Mouse (Mus musculus) intestine, postnatal 0 days (tissue): ENCODE measurements around the gene Slc38a4. TPM values are rescaled to one million over a fixed set of nuclear protein-coding genes. Genes with fewer than 3 reads are reported as not detected.

Experiments used
- ATAC-seq: fragments of 200-750 bp; cut with Nextera tagmentation; 2 replicates; pipeline ENCODE4 v1.8.0; 2017; ENCODE audit warnings: mild to moderate bottlenecking, moderate TSS enrichment, moderate library complexity
- H3K27ac ChIP-seq: fragments of 300-500 bp; sonication (generic); 2 replicates; pipeline ENCODE4 v1.5.1; 2014; ENCODE audit warnings: mild to moderate bottlenecking, low read depth, low read length, moderate library complexity
- H3K27me3 ChIP-seq: fragments of 300-500 bp; sonication (generic); replicated peaks from 2 replicates; pipeline ENCODE4 v1.6.1; 2014; ENCODE audit warnings: low read length, mixed read lengths; ENCODE audit not compliant: control insufficient read depth, insufficient read depth
- H3K36me3 ChIP-seq: fragments of 300-500 bp; sonication (generic); 2 replicates; pipeline ENCODE4 v1.6.1; 2014; ENCODE audit warnings: mild to moderate bottlenecking, moderate library complexity; ENCODE audit not compliant: control insufficient read depth, insufficient read depth
- H3K4me1 ChIP-seq: fragments of 300-500 bp; sonication (generic); replicated peaks from 2 replicates; pipeline ENCODE4 v1.6.1; 2014; ENCODE audit warnings: antibody characterized with exemption, low read length, mixed read lengths; ENCODE audit not compliant: control insufficient read depth, insufficient read depth
- H3K4me2 ChIP-seq: fragments of 300-500 bp; sonication (generic); replicated peaks from 2 replicates; pipeline ENCODE4 v1.6.1; 2014; ENCODE audit warnings: low read depth, mild to moderate bottlenecking, moderate library complexity
- H3K4me3 ChIP-seq: fragments of 300-500 bp; sonication (generic); 2 replicates; pipeline ENCODE4 v1.5.1; 2014; ENCODE audit warnings: low read depth, low read length
- H3K9ac ChIP-seq: fragments of 300-500 bp; sonication (generic); 2 replicates; pipeline ENCODE4 v1.6.1; 2014; ENCODE audit warnings: mild to moderate bottlenecking, low read depth, low read length
- H3K9me3 ChIP-seq: fragments of 300-500 bp; sonication (generic); 2 replicates; pipeline ENCODE4 v1.6.1; 2016; ENCODE audit warnings: mixed run types; ENCODE audit not compliant: control insufficient read depth
- CTCF ChIP-seq: sonication (generic); IDR thresholded peaks from 2 replicates; pipeline ENCODE4 v1.5.1; 2016; ENCODE audit warnings: low read depth, mild to moderate bottlenecking, control low read depth, antibody characterized with exemption, moderate library complexity
- WGBS: fragments of 180-500 bp; shearing (Covaris S2); extraction: QIAGEN DNeasy Blood & Tissue Kit; methylation state at CpG from one replicate; pipeline ENCODE4 v1.1.7; 2014; 5-methylcytosine and 5-hydroxymethylcytosine counted together
- polyA plus RNA-seq: library from polyadenylated mRNA; unstranded; fragments of >200 nt; fragmentation: Nextera tagmentation; extraction: Ambion mirVana; gene quantifications from 2 replicates; pipeline ENCODE4 v1.2.1, GENCODE M21; 2015

Slc38a4 gene
- polyA plus RNA-seq, 1 experiment from 2014 or later, result 11.4 TPM

GRCm38 (mm10) chr15:96963318-96963717, 92.4 kb downstream of the Slc38a4 start:
- 87% methylated on average over 8 of the region's 8 CpGs for WGBS
- H3K27me3 ChIP-seq, result no peaks in the 10 kb centered on the region
- H3K4me3 ChIP-seq, result no peak overlapping the region
- H3K4me2 ChIP-seq, result no peak overlapping the region
- H3K36me3 ChIP-seq, result no peaks in the 10 kb centered on the region
- no peak overlapping the region for H3K9ac ChIP-seq
- no peak for ATAC-seq
- H3K27ac ChIP-seq, result no peak overlapping the region
- no peaks in the 10 kb centered on the region for H3K4me1 ChIP-seq
- TF ChIP-seq CTCF, result no peak
- H3K9me3 ChIP-seq, result no peaks in the 10 kb centered on the region

- Histone ChIP-seq H3K36me3 (no peaks in the 10 kb centered on the region), H3K4me2 (no peak overlapping the region), H3K9ac (no peak overlapping the region), H3K27me3 (no peaks in the 10 kb centered on the region), H3K4me1 (no peaks in the 10 kb centered on the region), H3K27ac (no peak overlapping the region), H3K4me3 (no peak overlapping the region), H3K9me3 (no peaks in the 10 kb centered on the region)
- WGBS, result 88% methylated on average over 11 of the region's 11 CpGs
- no peak for TF ChIP-seq CTCF
- no peak for ATAC-seq
Measured at GRCm38 (mm10) chr15:96960343-96960742, 95.4 kb downstream of the Slc38a4 start.

- Histone ChIP-seq H3K36me3 (no peaks in the 10 kb centered on the region), H3K27ac (no peak overlapping the region), H3K9ac (no peak overlapping the region), H3K9me3 (no peaks in the 10 kb centered on the region), H3K4me1 (no peaks in the 10 kb centered on the region), H3K4me2 (no peak overlapping the region), H3K4me3 (no peak overlapping the region), H3K27me3 (no peaks in the 10 kb centered on the region)
- ATAC-seq, result no peak
- no peak for TF ChIP-seq CTCF
- 81% methylated on average over 2 of the region's 2 CpGs for WGBS
Measured at GRCm38 (mm10) chr15:96959247-96959646, 96.5 kb downstream of the Slc38a4 start.

GRCm38 (mm10) chr15:96956699-96957098, 99.1 kb downstream of the Slc38a4 start:
- Histone ChIP-seq H3K9me3 (no peaks in the 10 kb centered on the region), H3K27me3 (no peaks in the 10 kb centered on the region), H3K9ac (no peak overlapping the region), H3K36me3 (no peaks in the 10 kb centered on the region), H3K4me1 (no peaks in the 10 kb centered on the region), H3K4me2 (no peak overlapping the region), H3K27ac (no peak overlapping the region), H3K4me3 (no peak overlapping the region)
- ATAC-seq, result peak; percentile 54; the same call in 1 of the 2 replicates
- WGBS, result 57% methylated on average over 3 of the region's 3 CpGs
- no peak for TF ChIP-seq CTCF

GRCm38 (mm10) chr15:96954389-96954788, 101.4 kb downstream of the Slc38a4 start:
- no peak overlapping the region for H3K4me3 ChIP-seq
- no peaks in the 10 kb centered on the region for H3K4me1 ChIP-seq
- 72% methylated on average over 6 of the region's 6 CpGs for WGBS
- H3K27me3 ChIP-seq, result no peaks in the 10 kb centered on the region
- no peak overlapping the region for H3K27ac ChIP-seq
- H3K4me2 ChIP-seq, result peak overlapping the region; percentile 68; the same call in 1 of the 2 replicates
- no peak for ATAC-seq
- no peaks in the 10 kb centered on the region for H3K9me3 ChIP-seq
- no peak overlapping the region for H3K9ac ChIP-seq
- no peak for TF ChIP-seq CTCF
- H3K36me3 ChIP-seq, result no peaks in the 10 kb centered on the region

- TF ChIP-seq CTCF, result no peak
- Histone ChIP-seq H3K27ac (no peak overlapping the region), H3K9me3 (no peaks in the 10 kb centered on the region), H3K4me2 (peak overlapping the region; percentile 68), H3K36me3 (no peaks in the 10 kb centered on the region), H3K4me1 (no peaks in the 10 kb centered on the region), H3K9ac (peak overlapping the region; percentile 32; the same call in 1 of the 2 replicates), H3K27me3 (no peaks in the 10 kb centered on the region), H3K4me3 (peak overlapping the region; percentile 27)
- 26% methylated on average over 16 of the region's 16 CpGs for WGBS
- ATAC-seq, result no peak
Measured at GRCm38 (mm10) chr15:96953938-96954238, 101.9 kb downstream of the Slc38a4 start.
